Comparison of ENCODE assay signal across 8 mouse cellular contexts in genomic region chr6:96877105-96877504, GRCm38 (mm10).
DNase-seq lines count a peak whose midpoint lies in the region; TF ChIP-seq lines count a peak whose summit lies in the region.
"Not testable (repeated sequence)": the region's sequence is repeated elsewhere in the genome, so short reads cannot be mapped to it uniquely, and the experiment has no call there.

No protein-coding gene starts in this region.

- peak overlapping the region; percentile 29 for H3K9ac ChIP-seq in ES-Bruce4 (ENCODE audit: low read depth, poor library complexity, severe bottlenecking)
- H3K9ac ChIP-seq in ES-E14 (ENCODE audit: insufficient read depth, low read depth, low read length, poor library complexity, severe bottlenecking): peak overlapping the region; percentile 68

- TF ChIP-seq CTCF in E14TG2a.4 (conservative IDR thresholded peaks at IDR 0.05; ENCODE audit: low read length); ES-Bruce4 (IDR thresholded peaks at IDR 0.05; ENCODE audit: low read depth, low read length); testis, adult 2 months (IDR thresholded peaks at IDR 0.05; ENCODE audit: control insufficient read depth, insufficient read depth, insufficient replicate concordance, low read depth, low read length): not testable (repeated sequence)

- peak; percentile 70 for DNase-seq in ES-CJ7 (ENCODE audit: low read depth, low spot score)
- DNase-seq in ES-E14 (ENCODE audit: low read depth, low spot score): peak; percentile 26
- peak; percentile 62 for DNase-seq in R1 (ENCODE audit: low read depth, low spot score)
- DNase-seq in WW6 (ENCODE audit: low read depth, low spot score): peak; percentile 26
- peak; percentile 65 for DNase-seq in ZHBTc4 (ENCODE audit: low read depth, low spot score)

- H3K27me3 ChIP-seq in E14TG2a.4 (ENCODE audit: insufficient read depth, low read length); ES-Bruce4 (ENCODE audit: control insufficient read depth, insufficient read depth, low read length, poor library complexity, severe bottlenecking); testis, adult 2 months (ENCODE audit: control insufficient read depth, insufficient read depth, low read length): not testable (repeated sequence)

- not testable (repeated sequence) for TF ChIP-seq POLR2A in ES-Bruce4 (IDR thresholded peaks at IDR 0.05; ENCODE audit: insufficient read depth, low read length); testis, adult 2 months (IDR thresholded peaks at IDR 0.05; ENCODE audit: control insufficient read depth, low read depth, low read length)

- H3K27ac ChIP-seq in ES-Bruce4 (ENCODE audit: insufficient read depth, low read length); ES-E14 (ENCODE audit: insufficient read depth, low read depth, low read length, poor library complexity, severe bottlenecking); testis, adult 2 months (ENCODE audit: control insufficient read depth, insufficient read depth, low read depth, low read length): not testable (repeated sequence)

- not testable (repeated sequence) for H3K4me1 ChIP-seq in E14TG2a.4 (replicated peaks; ENCODE audit: low read depth, low read length); ES-Bruce4 (ENCODE audit: control insufficient read depth, insufficient read depth, low read length); ES-E14 (ENCODE audit: control insufficient read depth in 2 of 2, insufficient read depth in 2 of 2, low read length in 2 of 2, poor library complexity in 1 of 2); testis, adult 2 months (ENCODE audit: control insufficient read depth, insufficient read depth, low read length)

- H3K36me3 ChIP-seq in E14TG2a.4 (ENCODE audit: insufficient read depth, low read length); ES-Bruce4 (ENCODE audit: control insufficient read depth, insufficient read depth, low read length, poor library complexity, severe bottlenecking); ES-E14 (ENCODE audit: control insufficient read depth, insufficient read depth, low read length, poor library complexity, severe bottlenecking); testis, adult 2 months (ENCODE audit: control insufficient read depth, insufficient read depth, low read length): not testable (repeated sequence)

- in situ Hi-C loops in ES-E14 (cut with MboI; ENCODE audit: low sequenced_read_pairs in 2 of 2, unreplicated experiment in 2 of 2): not testable (repeated sequence)

- H3K4me3 ChIP-seq in E14TG2a.4 (replicated peaks; ENCODE audit: low read length) (peak overlapping the region; percentile 73), ES-Bruce4 (ENCODE audit: low read depth, low read length) (peak overlapping the region; percentile 63), ES-E14 (ENCODE audit: insufficient read depth in 1 of 2, low read depth in 1 of 2, low read length in 2 of 2, poor library complexity in 1 of 2, severe bottlenecking in 1 of 2) (peak overlapping the region; percentile 64 to 68)
- H3K4me3 ChIP-seq in testis, adult 2 months (ENCODE audit: control insufficient read depth, low read depth, low read length): peak overlapping the region; percentile 25

- not testable (repeated sequence) for H3K9me3 ChIP-seq in E14TG2a.4 (ENCODE audit: low read length); ES-Bruce4 (replicated peaks; ENCODE audit: control insufficient read depth, insufficient read depth, low read length, poor library complexity, severe bottlenecking); ES-E14 (ENCODE audit: control insufficient read depth, insufficient read depth, low read depth, low read length)

- TF ChIP-seq EP300 in ES-Bruce4 (IDR thresholded peaks at IDR 0.05; ENCODE audit: insufficient read depth, low read depth, low read length): not testable (repeated sequence)

TF ChIP-seq in ES-E14, 5 proteins besides CTCF, POLR2A, EP300 and RAD21:
- TF ChIP-seq CHD2 (IDR thresholded peaks at IDR 0.05; ENCODE audit: low read depth, low read length) (peak; percentile 79; the same call in 1 of the 2 replicates), ZNF384 (IDR thresholded peaks at IDR 0.05; ENCODE audit: low read depth, low read length) (peak; percentile 65)
